In genomic region chr2:133708735-133709584, GRCm38 (mm10) we compare ENCODE assay signal across 14 mouse cellular contexts.
DNase-seq lines count a peak whose midpoint lies in the region; ATAC-seq and TF ChIP-seq lines count a peak whose summit lies in the region.
"Had no signal": no experiment of that assay in that cellular context is flagged by ENCODE, and none has a peak within 500 bp of the region (broad histone marks: within the 10 kb centered on the region; RNA-seq: fewer than 3 reads in every experiment).

No protein-coding gene starts in this region.

- H3K4me1 ChIP-seq in forebrain, embryonic 14.5 days (ENCODE audit: control insufficient read depth, insufficient read depth, low read length), result no peaks in the 10 kb centered on the region
- H3K4me1 ChIP-seq in forebrain, embryonic 11.5 days (replicated peaks; ENCODE audit: control insufficient read depth, insufficient read depth, low read length), result no peaks in the 10 kb centered on the region
- no peaks in the 10 kb centered on the region for H3K4me1 ChIP-seq in hindbrain, postnatal 0 days (ENCODE audit: insufficient read depth, low read length)
- H3K4me1 ChIP-seq: heart, embryonic 10.5 days had no signal

- no peaks in the 10 kb centered on the region for H3K27me3 ChIP-seq in forebrain, embryonic 14.5 days (replicated peaks; ENCODE audit: control insufficient read depth, insufficient read depth, low read length)
- H3K27me3 ChIP-seq in forebrain, embryonic 11.5 days (ENCODE audit: control insufficient read depth, insufficient read depth, low read length), result no peaks in the 10 kb centered on the region
- H3K27me3 ChIP-seq in hindbrain, postnatal 0 days (ENCODE audit: insufficient read depth, low read length), result no peaks in the 10 kb centered on the region

- intact Hi-C loops in heart, postnatal 14 days (cut with DNase I), result no loop called here

- no peak for TF ChIP-seq CTCF in hindbrain, postnatal 0 days (IDR thresholded peaks at IDR 0.05; ENCODE audit: low read depth)

- no peaks in the 10 kb centered on the region for H3K9me3 ChIP-seq in forebrain, embryonic 14.5 days (replicated peaks; ENCODE audit: control insufficient read depth, low read length)
- H3K9me3 ChIP-seq in forebrain, embryonic 11.5 days (ENCODE audit: control insufficient read depth, low read length), result no peaks in the 10 kb centered on the region
- H3K9me3 ChIP-seq in hindbrain, postnatal 0 days (ENCODE audit: low read length), result no peaks in the 10 kb centered on the region
- H3K9me3 ChIP-seq: heart, embryonic 10.5 days had no signal

- WGBS in forebrain, embryonic 14.5 days, result 63% methylated on average over 8 of the region's 8 CpGs
- WGBS in forebrain, embryonic 11.5 days, result 73% methylated on average over 8 of the region's 8 CpGs
- 29% methylated on average over 8 of the region's 8 CpGs for WGBS in hindbrain, postnatal 0 days

- no peak overlapping the region for H3K4me3 ChIP-seq in forebrain, embryonic 14.5 days (ENCODE audit: low read depth, low read length)
- no peak overlapping the region for H3K4me3 ChIP-seq in forebrain, embryonic 11.5 days (ENCODE audit: low read depth, low read length)
- H3K4me3 ChIP-seq in hindbrain, postnatal 0 days (ENCODE audit: low read length), result no peak overlapping the region
- H3K4me3 ChIP-seq: heart, embryonic 10.5 days had no signal

- DNase-seq in forebrain, embryonic 14.5 days (ENCODE audit: low spot score), result peak; percentile 11
- DNase-seq in forebrain, embryonic 11.5 days (ENCODE audit: low spot score), result no peak
- DNase-seq in retina, postnatal 1 day, result peak; percentile 40
- DNase-seq in retina, embryonic 14.5 days (ENCODE audit: low spot score), result no peak
- peak; percentile 35 for DNase-seq in hindbrain, postnatal 0 days (ENCODE audit: low spot score)
- DNase-seq in gastrocnemius, postnatal 25 days, result no peak
- DNase-seq in heart, postnatal 14 days, result no peak
- DNase-seq: cerebellum, adult 11-12 months; gastrocnemius, postnatal 10 days; lung, postnatal 36 days; right cerebral cortex, postnatal 14 days; thymus, adult 18-20 months had no signal

- no peaks in the 10 kb centered on the region for H3K36me3 ChIP-seq in forebrain, embryonic 14.5 days (ENCODE audit: control insufficient read depth, insufficient read depth, low read length)
- H3K36me3 ChIP-seq in forebrain, embryonic 11.5 days (ENCODE audit: control insufficient read depth, insufficient read depth, low read length), result no peaks in the 10 kb centered on the region
- no peaks in the 10 kb centered on the region for H3K36me3 ChIP-seq in hindbrain, postnatal 0 days (ENCODE audit: insufficient read depth, low read length)
- H3K36me3 ChIP-seq: heart, embryonic 10.5 days had no signal

- H3K4me2 ChIP-seq in forebrain, embryonic 14.5 days (ENCODE audit: low read length), result no peak overlapping the region
- no peak overlapping the region for H3K4me2 ChIP-seq in forebrain, embryonic 11.5 days (ENCODE audit: low read depth, low read length, severe bottlenecking)
- no peak overlapping the region for H3K4me2 ChIP-seq in hindbrain, postnatal 0 days (ENCODE audit: low read depth, low read length)
- H3K4me2 ChIP-seq: liver, embryonic 11.5 days had no signal

- H3K27ac ChIP-seq in forebrain, embryonic 14.5 days (ENCODE audit: low read depth, low read length), result no peak overlapping the region
- no peak overlapping the region for H3K27ac ChIP-seq in forebrain, embryonic 11.5 days (ENCODE audit: low read depth, low read length)
- no peak overlapping the region for H3K27ac ChIP-seq in hindbrain, postnatal 0 days
- H3K27ac ChIP-seq: heart, embryonic 10.5 days had no signal

- ATAC-seq in forebrain, embryonic 14.5 days, result no peak
- no peak for ATAC-seq in forebrain, embryonic 11.5 days (replicated peaks; ENCODE audit: low FRiP score)
- ATAC-seq in hindbrain, postnatal 0 days, result peak; percentile 78

- no peak overlapping the region for H3K9ac ChIP-seq in forebrain, embryonic 14.5 days (ENCODE audit: low read length)
- H3K9ac ChIP-seq in forebrain, embryonic 11.5 days (ENCODE audit: low read length), result no peak overlapping the region
- H3K9ac ChIP-seq in hindbrain, postnatal 0 days (replicated peaks; ENCODE audit: low read length), result no peak overlapping the region

Comparison
In these comparisons a context has a peak if more than half of its experiments do, and no peak if none do; other contexts are left out.
1. DNase-seq: peak in forebrain, embryonic 14.5 days (single experiment), retina, postnatal 1 day (single experiment) and hindbrain, postnatal 0 days (single experiment); none in forebrain, embryonic 11.5 days (single experiment), retina, embryonic 14.5 days (single experiment), gastrocnemius, postnatal 25 days (single experiment) and heart, postnatal 14 days (0 of 2).